Mouse (Mus musculus): ENCODE results near the gene St5. TPM values are rescaled to one million over a fixed set of nuclear protein-coding genes. Genes with fewer than 3 reads are reported as not detected.
A peak's percentile ranks its signal among the peaks of the same experiment; 100 is the strongest.

Gene St5
- polyA plus RNA-seq, 1 experiment from 2014 or later = 61.4 TPM

GRCm38 (mm10) chr7:109612531-109612930, 90.9 kb downstream of the St5 start:
- 36% methylated on average over 2 of the region's 2 CpGs for WGBS
- ATAC-seq (ENCODE audit: insufficient read depth, low FRiP score, low TSS enrichment) (no peak), DNase-seq (ENCODE audit: low spot score) (no peak)
- Histone ChIP-seq H3K4me3 (ENCODE audit: low read depth, low read length) (no peak overlapping the region), H3K4me1 (ENCODE audit: control insufficient read depth, insufficient read depth, low read length) (peaks cover 32% of the 10 kb centered on the region), H3K9ac (ENCODE audit: low read length) (no peak overlapping the region), H3K4me2 (ENCODE audit: low read depth) (no peak overlapping the region), H3K9me3 (ENCODE audit: control insufficient read depth, low read length) (no peaks in the 10 kb centered on the region), H3K27me3 (ENCODE audit: control insufficient read depth, insufficient read depth, low read length) (no peaks in the 10 kb centered on the region), H3K27ac (ENCODE audit: low read depth, low read length) (peak overlapping the region; percentile 75), H3K36me3 (ENCODE audit: control insufficient read depth, insufficient read depth, low read length) (no peaks in the 10 kb centered on the region)

GRCm38 (mm10) chr7:109610348-109610747, 93.1 kb downstream of the St5 start:
- DNase-seq (ENCODE audit: low spot score) = no peak
- no peaks in the 10 kb centered on the region for H3K36me3 ChIP-seq (ENCODE audit: control insufficient read depth, insufficient read depth, low read length)
- H3K9me3 ChIP-seq (ENCODE audit: control insufficient read depth, low read length) = no peaks in the 10 kb centered on the region
- H3K4me2 ChIP-seq (ENCODE audit: low read depth) = no peak overlapping the region
- H3K9ac ChIP-seq (ENCODE audit: low read length) = no peak overlapping the region
- no peak overlapping the region for H3K27ac ChIP-seq (ENCODE audit: low read depth, low read length)
- ATAC-seq (ENCODE audit: insufficient read depth, low FRiP score, low TSS enrichment) = no peak
- 93% methylated on average over 2 of the region's 2 CpGs for WGBS
- H3K4me1 ChIP-seq (ENCODE audit: control insufficient read depth, insufficient read depth, low read length) = peaks cover 17% of the 10 kb centered on the region
- H3K4me3 ChIP-seq (ENCODE audit: low read depth, low read length) = no peak overlapping the region
- no peaks in the 10 kb centered on the region for H3K27me3 ChIP-seq (ENCODE audit: control insufficient read depth, insufficient read depth, low read length)

- no peak for ATAC-seq (ENCODE audit: insufficient read depth, low FRiP score, low TSS enrichment)
- Histone ChIP-seq H3K4me2 (ENCODE audit: low read depth) (no peak overlapping the region), H3K27ac (ENCODE audit: low read depth, low read length) (no peak overlapping the region), H3K4me1 (ENCODE audit: control insufficient read depth, insufficient read depth, low read length) (peaks cover 13% of the 10 kb centered on the region), H3K36me3 (ENCODE audit: control insufficient read depth, insufficient read depth, low read length) (no peaks in the 10 kb centered on the region), H3K9ac (ENCODE audit: low read length) (no peak overlapping the region), H3K9me3 (ENCODE audit: control insufficient read depth, low read length) (no peaks in the 10 kb centered on the region), H3K4me3 (ENCODE audit: low read depth, low read length) (no peak overlapping the region), H3K27me3 (ENCODE audit: control insufficient read depth, insufficient read depth, low read length) (no peaks in the 10 kb centered on the region)
- WGBS = 65% methylated on average over 6 of the region's 6 CpGs
- no peak for DNase-seq (ENCODE audit: low spot score)
Measured at GRCm38 (mm10) chr7:109609565-109610345, 93.7 kb downstream of the St5 start.

- 93% methylated on average over 6 of the region's 6 CpGs for WGBS
- peaks cover 6% of the 10 kb centered on the region for H3K4me1 ChIP-seq (ENCODE audit: control insufficient read depth, insufficient read depth, low read length)
- H3K9ac ChIP-seq (ENCODE audit: low read length) = no peak overlapping the region
- no peaks in the 10 kb centered on the region for H3K9me3 ChIP-seq (ENCODE audit: control insufficient read depth, low read length)
- H3K4me3 ChIP-seq (ENCODE audit: low read depth, low read length) = no peak overlapping the region
- no peak overlapping the region for H3K4me2 ChIP-seq (ENCODE audit: low read depth)
- no peak overlapping the region for H3K27ac ChIP-seq (ENCODE audit: low read depth, low read length)
- DNase-seq (ENCODE audit: low spot score) (no peak), ATAC-seq (ENCODE audit: insufficient read depth, low FRiP score, low TSS enrichment) (no peak)
- H3K36me3 ChIP-seq (ENCODE audit: control insufficient read depth, insufficient read depth, low read length) = no peaks in the 10 kb centered on the region
- no peaks in the 10 kb centered on the region for H3K27me3 ChIP-seq (ENCODE audit: control insufficient read depth, insufficient read depth, low read length)
Measured at GRCm38 (mm10) chr7:109608831-109609230, 94.6 kb downstream of the St5 start.

GRCm38 (mm10) chr7:109606994-109607610, 96.3 kb downstream of the St5 start:
- Histone ChIP-seq H3K9me3 (ENCODE audit: control insufficient read depth, low read length) (no peaks in the 10 kb centered on the region), H3K27ac (ENCODE audit: low read depth, low read length) (no peak overlapping the region), H3K27me3 (ENCODE audit: control insufficient read depth, insufficient read depth, low read length) (no peaks in the 10 kb centered on the region), H3K9ac (ENCODE audit: low read length) (no peak overlapping the region), H3K36me3 (ENCODE audit: control insufficient read depth, insufficient read depth, low read length) (no peaks in the 10 kb centered on the region), H3K4me3 (ENCODE audit: low read depth, low read length) (no peak overlapping the region), H3K4me2 (ENCODE audit: low read depth) (no peak overlapping the region), H3K4me1 (ENCODE audit: control insufficient read depth, insufficient read depth, low read length) (no peaks in the 10 kb centered on the region; the same call in 1 of the 2 replicates)
- WGBS = 79% methylated on average over 7 of the region's 7 CpGs
- no peak for ATAC-seq (ENCODE audit: insufficient read depth, low FRiP score, low TSS enrichment)
- DNase-seq (ENCODE audit: low spot score) = no peak

GRCm38 (mm10) chr7:109602562-109602961, 100.8 kb downstream of the St5 start:
- Histone ChIP-seq H3K27ac (ENCODE audit: low read depth, low read length) (no peak overlapping the region), H3K4me3 (ENCODE audit: low read depth, low read length) (no peak overlapping the region), H3K9ac (ENCODE audit: low read length) (no peak overlapping the region), H3K9me3 (ENCODE audit: control insufficient read depth, low read length) (no peaks in the 10 kb centered on the region), H3K36me3 (ENCODE audit: control insufficient read depth, insufficient read depth, low read length) (no peaks in the 10 kb centered on the region), H3K27me3 (ENCODE audit: control insufficient read depth, insufficient read depth, low read length) (no peaks in the 10 kb centered on the region), H3K4me1 (ENCODE audit: control insufficient read depth, insufficient read depth, low read length) (no peaks in the 10 kb centered on the region), H3K4me2 (ENCODE audit: low read depth) (no peak overlapping the region)
- DNase-seq (ENCODE audit: low spot score) = no peak
- WGBS = 81% methylated on average over 5 of the region's 5 CpGs
- no peak for ATAC-seq (ENCODE audit: insufficient read depth, low FRiP score, low TSS enrichment)

GRCm38 (mm10) chr7:109602022-109602421, 101.4 kb downstream of the St5 start:
- Histone ChIP-seq H3K4me2 (ENCODE audit: low read depth) (no peak overlapping the region), H3K36me3 (ENCODE audit: control insufficient read depth, insufficient read depth, low read length) (no peaks in the 10 kb centered on the region), H3K27ac (ENCODE audit: low read depth, low read length) (no peak overlapping the region), H3K4me3 (ENCODE audit: low read depth, low read length) (no peak overlapping the region), H3K9ac (ENCODE audit: low read length) (no peak overlapping the region), H3K4me1 (ENCODE audit: control insufficient read depth, insufficient read depth, low read length) (no peaks in the 10 kb centered on the region), H3K27me3 (ENCODE audit: control insufficient read depth, insufficient read depth, low read length) (no peaks in the 10 kb centered on the region), H3K9me3 (ENCODE audit: control insufficient read depth, low read length) (no peaks in the 10 kb centered on the region)
- no peak for ATAC-seq (ENCODE audit: insufficient read depth, low FRiP score, low TSS enrichment)
- DNase-seq (ENCODE audit: low spot score) = no peak

GRCm38 (mm10) chr7:109600702-109601101, 102.7 kb downstream of the St5 start:
- Histone ChIP-seq H3K9me3 (ENCODE audit: control insufficient read depth, low read length) (no peaks in the 10 kb centered on the region), H3K4me3 (ENCODE audit: low read depth, low read length) (no peak overlapping the region), H3K4me1 (ENCODE audit: control insufficient read depth, insufficient read depth, low read length) (no peaks in the 10 kb centered on the region), H3K27ac (ENCODE audit: low read depth, low read length) (no peak overlapping the region), H3K36me3 (ENCODE audit: control insufficient read depth, insufficient read depth, low read length) (no peaks in the 10 kb centered on the region), H3K4me2 (ENCODE audit: low read depth) (no peak overlapping the region), H3K27me3 (ENCODE audit: control insufficient read depth, insufficient read depth, low read length) (no peaks in the 10 kb centered on the region), H3K9ac (ENCODE audit: low read length) (no peak overlapping the region)
- no peak for DNase-seq (ENCODE audit: low spot score)
- 56% methylated on average over 3 of the region's 3 CpGs for WGBS
- no peak for ATAC-seq (ENCODE audit: insufficient read depth, low FRiP score, low TSS enrichment)

GRCm38 (mm10) chr7:109599998-109600397, 103.4 kb downstream of the St5 start:
- H3K9me3 ChIP-seq (ENCODE audit: control insufficient read depth, low read length) = no peaks in the 10 kb centered on the region
- H3K4me1 ChIP-seq (ENCODE audit: control insufficient read depth, insufficient read depth, low read length) = no peaks in the 10 kb centered on the region
- no peaks in the 10 kb centered on the region for H3K36me3 ChIP-seq (ENCODE audit: control insufficient read depth, insufficient read depth, low read length)
- no peak for ATAC-seq (ENCODE audit: insufficient read depth, low FRiP score, low TSS enrichment)
- H3K27ac ChIP-seq (ENCODE audit: low read depth, low read length) = no peak overlapping the region
- no peak overlapping the region for H3K4me2 ChIP-seq (ENCODE audit: low read depth)
- H3K9ac ChIP-seq (ENCODE audit: low read length) = no peak overlapping the region
- no peak overlapping the region for H3K4me3 ChIP-seq (ENCODE audit: low read depth, low read length)
- no peak for DNase-seq (ENCODE audit: low spot score)
- no peaks in the 10 kb centered on the region for H3K27me3 ChIP-seq (ENCODE audit: control insufficient read depth, insufficient read depth, low read length)
- WGBS = 97% methylated on average over 4 of the region's 4 CpGs
